Mouse (Mus musculus) bone marrow, adult 2 months (tissue): Measurements from ENCODE around the gene Katna1.

Source experiments
- CTCF ChIP-seq: fragments of 200-500 bp; IDR thresholded peaks from 2 replicates; pipeline ENCODE4 v1.5.1; 2011; ENCODE audit warnings: low read length, control low read depth; ENCODE audit not compliant: control insufficient read depth, insufficient read depth
- POLR2A ChIP-seq: fragments of 200-500 bp; IDR thresholded peaks from 2 replicates; pipeline ENCODE4 v1.6.1; 2011; ENCODE audit warnings: low read depth, mild to moderate bottlenecking, control low read depth, low read length, borderline replicate concordance; ENCODE audit not compliant: control insufficient read depth

- no peak for TF ChIP-seq CTCF
- no peak for TF ChIP-seq POLR2A
Observed at GRCm38 (mm10) chr10:7779751-7780237, 54.0 kb downstream of the Katna1 start.
